ENCODE assay signal across 33 mouse cellular contexts in the genomic region with DNA sequence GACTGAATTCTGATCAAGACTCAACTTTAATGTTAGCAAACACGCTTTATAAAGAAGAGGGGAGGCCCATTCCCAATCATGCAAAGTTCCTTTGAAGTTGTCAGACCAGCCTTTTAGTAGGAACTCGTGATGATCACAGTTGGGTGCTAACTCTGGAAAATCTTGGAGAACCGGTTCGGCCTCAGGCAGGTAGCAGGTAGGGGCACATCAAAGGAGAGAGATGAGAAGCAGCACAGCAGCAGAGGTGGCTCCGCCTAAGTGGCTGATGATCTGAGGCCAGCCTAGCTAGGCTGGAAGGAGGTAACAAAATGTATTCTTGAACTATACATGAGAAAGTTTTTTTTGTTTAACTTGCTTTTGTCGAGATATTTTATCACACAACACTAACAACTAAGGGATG.
DNase-seq lines count a peak whose midpoint lies in the region; ATAC-seq and TF ChIP-seq lines count a peak whose summit lies in the region.
"Had no signal": no experiment of that assay in that cellular context is flagged by ENCODE, and none has a peak within 500 bp of the region (broad histone marks: within the 10 kb centered on the region; RNA-seq: fewer than 3 reads in every experiment).

No protein-coding gene starts in this region.

- H3K4me3 ChIP-seq in ES-Bruce4 (ENCODE audit: low read depth, low read length), result no peak overlapping the region
- no peak overlapping the region for H3K4me3 ChIP-seq in intestine, postnatal 0 days (ENCODE audit: low read depth, low read length)
- H3K4me3 ChIP-seq: embryonic facial prominence, embryonic 12.5 days; heart, embryonic 13.5 days; lung, embryonic 15.5 days; myocyte; neural tube, embryonic 12.5 days had no signal

- peaks cover 5% of the 10 kb centered on the region; the same call in 1 of the 2 replicates for H3K9me3 ChIP-seq in ES-Bruce4 (replicated peaks; ENCODE audit: control insufficient read depth, insufficient read depth, low read length, poor library complexity, severe bottlenecking)
- no peaks in the 10 kb centered on the region for H3K9me3 ChIP-seq in intestine, postnatal 0 days (ENCODE audit: control insufficient read depth)
- H3K9me3 ChIP-seq: embryonic facial prominence, embryonic 12.5 days; heart, embryonic 13.5 days; lung, embryonic 15.5 days; neural tube, embryonic 12.5 days had no signal

- ATAC-seq in intestine, postnatal 0 days, result peak; percentile 93
- ATAC-seq: CD4-positive, CD25-positive, alpha-beta regulatory T cell, adult 4 months; forebrain, postnatal 0 days; midbrain, embryonic 16.5 days had no signal

- WGBS in intestine, postnatal 0 days, result 34% methylated on average over 6 of the region's 6 CpGs

- TF ChIP-seq POLR2A in ES-Bruce4 (IDR thresholded peaks at IDR 0.05; ENCODE audit: insufficient read depth, low read length), result no peak

- intact Hi-C loops in gastrocnemius, postnatal 14 days (cut with DNase I; ENCODE audit: low total_unique reads), result no loop called here

- H3K36me3 ChIP-seq in ES-Bruce4 (ENCODE audit: control insufficient read depth, insufficient read depth, low read length, poor library complexity, severe bottlenecking), result no peaks in the 10 kb centered on the region
- no peaks in the 10 kb centered on the region for H3K36me3 ChIP-seq in intestine, postnatal 0 days (ENCODE audit: control insufficient read depth, insufficient read depth)
- H3K36me3 ChIP-seq: embryonic facial prominence, embryonic 12.5 days; heart, embryonic 13.5 days; lung, embryonic 15.5 days; neural tube, embryonic 12.5 days had no signal

- H3K4me1 ChIP-seq in ES-Bruce4 (ENCODE audit: control insufficient read depth, insufficient read depth, low read length), result no peaks in the 10 kb centered on the region
- H3K4me1 ChIP-seq in intestine, postnatal 0 days (replicated peaks; ENCODE audit: control insufficient read depth, insufficient read depth, low read length), result no peaks in the 10 kb centered on the region
- H3K4me1 ChIP-seq: embryonic facial prominence, embryonic 12.5 days; heart, embryonic 13.5 days; lung, embryonic 15.5 days; neural tube, embryonic 12.5 days had no signal

- H3K9ac ChIP-seq in ES-Bruce4 (ENCODE audit: low read depth, poor library complexity, severe bottlenecking), result no peak overlapping the region
- H3K9ac ChIP-seq in intestine, postnatal 0 days (ENCODE audit: low read depth, low read length), result no peak overlapping the region
- H3K9ac ChIP-seq: embryonic facial prominence, embryonic 12.5 days; forebrain, postnatal 0 days; heart, embryonic 13.5 days; hindbrain, embryonic 14.5 days; liver, embryonic 14.5 days; lung, embryonic 15.5 days; neural tube, embryonic 12.5 days had no signal

- H3K27me3 ChIP-seq in ES-Bruce4 (ENCODE audit: control insufficient read depth, insufficient read depth, low read length, poor library complexity, severe bottlenecking), result no peaks in the 10 kb centered on the region
- no peaks in the 10 kb centered on the region for H3K27me3 ChIP-seq in intestine, postnatal 0 days (replicated peaks; ENCODE audit: control insufficient read depth, insufficient read depth, low read length)
- H3K27me3 ChIP-seq: embryonic facial prominence, embryonic 12.5 days; heart, embryonic 13.5 days; lung, embryonic 15.5 days; neural tube, embryonic 12.5 days had no signal

- peak overlapping the region; percentile 30 for H3K27ac ChIP-seq in ES-Bruce4 (ENCODE audit: insufficient read depth, low read length)
- no peak overlapping the region for H3K27ac ChIP-seq in intestine, postnatal 0 days (ENCODE audit: low read depth, low read length)
- H3K27ac ChIP-seq: embryonic facial prominence, embryonic 12.5 days; heart, embryonic 13.5 days; hindbrain, embryonic 14.5 days; kidney, postnatal 0 days; liver, embryonic 14.5 days; lung, embryonic 15.5 days; neural tube, embryonic 12.5 days had no signal

- DNase-seq in ZHBTc4 (ENCODE audit: low read depth, low spot score) (peak; percentile 48), adipocyte (ENCODE audit: low spot score) (no peak)
- DNase-seq in forelimb bud, embryonic 11.5 days (ENCODE audit: low read depth, low spot score), result peak; percentile 10
- DNase-seq in gastrocnemius, postnatal 14 days, result no peak
- no peak for DNase-seq in heart, adult 11 months
- DNase-seq: adrenal gland, postnatal 14 days; cerebellum, adult 11 months; cerebellum, adult 9-11 months; forebrain, postnatal 0 days; gastrocnemius, postnatal 10 days; heart, postnatal 10 days; kidney, adult 8-10 months; kidney, postnatal 4 days; left cerebral cortex, postnatal 4 days; liver; lung, postnatal 36 days; right cerebral cortex, adult 18-20 months; spleen, adult 18-20 months; thymus, adult 18-20 months; thymus, postnatal 36 days had no signal

- no peak overlapping the region for H3K4me2 ChIP-seq in intestine, postnatal 0 days (replicated peaks; ENCODE audit: low read depth)
- H3K4me2 ChIP-seq: embryonic facial prominence, embryonic 12.5 days; heart, embryonic 13.5 days; hindbrain, embryonic 14.5 days; lung, embryonic 15.5 days; midbrain, embryonic 11.5 days; neural tube, embryonic 12.5 days had no signal

- TF ChIP-seq CTCF in ES-Bruce4 (IDR thresholded peaks at IDR 0.05; ENCODE audit: low read depth, low read length), result no peak
- no peak for TF ChIP-seq CTCF in intestine, postnatal 0 days (IDR thresholded peaks at IDR 0.05; ENCODE audit: low read depth)

- TF ChIP-seq EP300 in ES-Bruce4 (IDR thresholded peaks at IDR 0.05; ENCODE audit: insufficient read depth, low read depth, low read length), result peak; percentile 79

Comparison
In these comparisons a context has a peak if more than half of its experiments do, and no peak if none do; other contexts are left out.
1. DNase-seq: peak in ZHBTc4 (single experiment) and forelimb bud, embryonic 11.5 days (single experiment); none in gastrocnemius, postnatal 14 days (single experiment), adipocyte (single experiment) and heart, adult 11 months (single experiment).